Mouse (Mus musculus) ES-E14 (cell line): Measurements from ENCODE around the gene Pstpip1.

ENCODE experiments used
- CHD2 ChIP-seq: IDR thresholded peaks from 2 replicates; pipeline ENCODE4 v1.6.1; 2014; ENCODE audit warnings: mild to moderate bottlenecking, low read depth, low read length, inconsistent platforms
- HCFC1 ChIP-seq: IDR thresholded peaks from 2 replicates; pipeline ENCODE4 v1.6.1; 2012; ENCODE audit warnings: low read length, inconsistent platforms, borderline replicate concordance; ENCODE audit not compliant: insufficient read depth
- MAFK ChIP-seq: IDR thresholded peaks from 2 replicates; pipeline ENCODE4 v1.6.1; 2014; ENCODE audit warnings: mild to moderate bottlenecking, low read depth, low read length, inconsistent platforms; ENCODE audit not compliant: insufficient read depth

DNA sequence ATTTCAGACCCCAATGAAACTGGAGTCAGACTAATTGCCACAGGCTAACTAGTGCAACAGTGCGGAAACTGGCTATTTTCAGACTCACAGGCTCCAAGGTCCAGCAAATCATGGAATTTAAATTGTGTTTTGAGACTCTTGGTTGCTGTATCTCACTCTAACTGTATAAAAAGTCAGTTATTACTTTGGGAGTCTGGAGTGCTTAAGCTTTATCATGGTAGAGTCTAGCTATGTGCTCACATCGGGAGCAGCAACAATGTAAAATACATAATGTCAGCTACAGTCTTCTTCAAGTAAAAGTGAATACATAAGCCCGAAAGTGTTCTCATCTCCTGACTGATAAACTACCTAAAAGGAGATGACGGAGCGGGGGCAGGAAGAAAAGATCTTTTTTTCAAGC, 64.8 kb downstream of the Pstpip1 start:
- no peak for TF ChIP-seq HCFC1
- no peak for TF ChIP-seq CHD2
- no peak for TF ChIP-seq MAFK
